Mouse (Mus musculus) liver, adult 2 months (tissue): Measurements from ENCODE around the gene Gm8356.
"Not testable (repeated sequence)": the region's sequence is repeated elsewhere in the genome, so short reads cannot be mapped to it uniquely, and the experiment has no call there.

Source experiments
- CTCF ChIP-seq: fragments of 200-500 bp; IDR thresholded peaks from 2 replicates; pipeline ENCODE4 v1.5.1; 2011; ENCODE audit warnings: low read depth, low read length, control low read depth
- POLR2A ChIP-seq: fragments of 200-500 bp; IDR thresholded peaks from 2 replicates; pipeline ENCODE4 v1.6.1; 2011; ENCODE audit warnings: low read length, control low read depth; ENCODE audit not compliant: insufficient read depth; ENCODE audit errors: extremely low read depth

DNA sequence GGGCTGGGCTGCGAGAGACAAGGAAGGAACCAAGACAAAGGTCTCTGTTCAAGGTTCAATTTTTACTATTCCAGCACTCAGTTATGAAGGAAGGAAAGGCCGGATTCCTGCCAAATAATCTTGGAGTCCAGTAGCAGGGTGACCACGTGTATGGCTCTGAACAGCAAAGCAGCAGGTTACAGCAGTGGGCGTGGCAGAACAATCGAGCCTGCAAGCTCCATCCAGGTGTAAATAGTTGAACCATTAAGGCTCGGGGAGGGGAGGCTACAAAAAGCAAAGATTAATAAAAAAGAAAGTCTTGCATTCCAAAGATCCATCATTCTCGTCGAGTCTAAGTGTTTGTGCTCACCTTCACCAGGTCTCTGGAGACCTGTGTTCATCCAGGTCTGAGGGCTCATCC, 55.0 kb downstream of the Gm8356 start:
- not testable (repeated sequence) for TF ChIP-seq CTCF, POLR2A
